Mouse (Mus musculus) heart, adult 2 months (tissue): ENCODE results near the gene Paox.

Source experiments
- CTCF ChIP-seq: fragments of 200-600 bp; IDR thresholded peaks from 2 replicates; pipeline ENCODE4 v1.8.1; 2022; ENCODE audit warnings: antibody characterized with exemption, mild to moderate bottlenecking, moderate library complexity
- EP300 ChIP-seq: fragments of 200-500 bp; IDR thresholded peaks from 2 replicates; pipeline ENCODE4 v1.6.1; 2011; ENCODE audit warnings: low read depth, low read length, control low read depth; ENCODE audit not compliant: insufficient read depth
- POLR2A ChIP-seq: fragments of 200-500 bp; IDR thresholded peaks from 2 replicates; pipeline ENCODE4 v1.6.1; 2011; ENCODE audit warnings: mild to moderate bottlenecking, low read depth, low read length, control low read depth; ENCODE audit not compliant: insufficient read depth

DNA sequence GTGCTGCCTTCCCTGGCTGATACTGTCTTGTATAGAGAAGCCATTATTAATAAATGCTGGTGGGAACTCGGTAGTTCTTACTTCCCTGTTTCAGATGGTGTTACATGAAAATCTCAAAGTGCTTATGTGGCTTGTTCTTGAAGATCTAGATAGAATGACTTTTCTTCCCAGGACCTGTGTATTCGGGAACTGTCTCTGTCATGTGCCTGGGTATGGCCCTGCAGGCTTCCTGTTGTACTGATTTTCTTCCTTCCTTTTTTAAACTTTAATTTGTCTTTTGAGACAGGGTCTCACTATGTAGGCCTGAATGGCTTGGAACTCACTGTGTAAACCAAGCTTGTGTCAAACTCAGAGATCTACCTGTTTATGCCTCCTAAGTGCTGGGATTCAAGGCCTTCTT lies 12.3 kb downstream of the Paox start:
- TF ChIP-seq POLR2A = no peak
- TF ChIP-seq CTCF = no peak
- no peak for TF ChIP-seq EP300
